Mouse (Mus musculus) layer of hippocampus, adult 2 months (tissue): ENCODE measurements around the gene Sik3. TPM values are rescaled to one million over a fixed set of nuclear protein-coding genes. Genes with fewer than 3 reads are reported as not detected.
"Not testable (repeated sequence)": the region's sequence is repeated elsewhere in the genome, so short reads cannot be mapped to it uniquely, and the experiment has no call there.

ENCODE experiments used
- DNase-seq, 2 experiments: peaks; one replicate each; pipeline ENCODE4 v3.0.0; 2022; ENCODE audit warnings: low spot score in 2 of 2
- H3K27ac ChIP-seq: fragments of 200-600 bp; 2 replicates; pipeline ENCODE4 v1.8.1; 2022
- H3K4me3 ChIP-seq: fragments of 200-600 bp; 2 replicates; pipeline ENCODE4 v1.8.1; 2022; ENCODE audit warnings: mild to moderate bottlenecking
- CTCF ChIP-seq: fragments of 200-600 bp; conservative IDR thresholded peaks from 2 replicates; pipeline ENCODE4 v1.8.1; 2022; ENCODE audit warnings: antibody characterized with exemption, mild to moderate bottlenecking, moderate library complexity
- total RNA-seq, 2 experiments: library from RNA; stranded (reverse); gene quantifications; 2 replicates each; pipeline ENCODE4 v1.2.3; 2021

The Sik3 gene
- total RNA-seq, 2 experiments from 2014 or later: 133 to 141 TPM

GRCm38 (mm10) chr9:46073443-46073842, 60.8 kb downstream of the Sik3 start:
- Histone ChIP-seq H3K4me3 (no peak overlapping the region), H3K27ac (peak overlapping the region; percentile 73)
- DNase-seq: no peak
- TF ChIP-seq CTCF: no peak

DNA sequence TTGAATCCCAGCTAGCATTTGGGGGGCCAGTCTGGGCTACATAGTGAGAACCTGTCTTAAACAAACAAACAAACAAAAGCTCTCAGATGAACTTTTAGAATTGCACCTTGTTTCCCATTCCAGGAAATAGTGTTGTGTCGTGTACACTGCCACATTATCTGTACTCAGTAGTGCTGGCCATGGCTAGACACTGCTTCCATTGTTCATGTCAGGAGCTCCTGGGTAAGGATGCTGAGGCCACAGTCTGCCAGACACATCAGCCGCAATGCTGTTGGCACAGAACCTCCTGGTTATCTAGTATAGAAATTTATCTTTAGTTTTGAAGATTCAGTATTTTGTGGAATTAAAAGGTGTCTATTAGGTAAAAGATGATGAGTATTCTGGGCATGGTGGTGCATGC, 63.0 kb downstream of the Sik3 start:
- peak overlapping the region; percentile 54; the same call in 1 of the 2 replicates for H3K27ac ChIP-seq
- no peak for DNase-seq
- no peak for TF ChIP-seq CTCF
- no peak overlapping the region for H3K4me3 ChIP-seq

- DNase-seq: peak in 1 of 2 experiments; percentile 65
- no peak for TF ChIP-seq CTCF
- Histone ChIP-seq H3K4me3 (no peak overlapping the region), H3K27ac (peak overlapping the region; percentile 85)
Observed at GRCm38 (mm10) chr9:46082381-46082821, 69.8 kb downstream of the Sik3 start.

- Histone ChIP-seq H3K27ac (peak overlapping the region; percentile 85), H3K4me3 (no peak overlapping the region)
- TF ChIP-seq CTCF: no peak
- DNase-seq: peak in 1 of 2 experiments; percentile 64
Observed at GRCm38 (mm10) chr9:46083490-46083893, 70.9 kb downstream of the Sik3 start.

DNA sequence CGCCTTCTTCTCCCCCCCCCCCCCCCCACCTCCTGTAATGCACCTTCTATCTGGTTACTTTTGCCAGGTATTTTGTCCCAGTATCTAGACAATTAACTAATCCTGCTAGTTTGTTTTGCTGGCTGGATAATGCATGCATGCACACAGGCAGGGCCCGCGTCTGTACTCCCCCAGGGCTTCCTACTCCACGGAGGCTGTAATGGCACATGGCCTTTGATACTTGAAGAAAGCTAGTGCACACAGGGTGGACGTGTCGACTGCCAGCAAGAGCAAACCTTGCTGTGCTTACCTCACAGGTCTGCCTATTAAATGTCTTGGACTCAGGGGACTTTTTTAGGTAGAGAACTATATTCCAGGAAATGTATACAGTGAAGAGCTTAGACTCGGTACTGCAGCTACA, 73.3 kb downstream of the Sik3 start:
- peak overlapping the region; percentile 54; the same call in 1 of the 2 replicates for H3K27ac ChIP-seq
- no peak overlapping the region for H3K4me3 ChIP-seq
- TF ChIP-seq CTCF: no peak
- no peak for DNase-seq

- Histone ChIP-seq H3K27ac (peak overlapping the region; percentile 29), H3K4me3 (no peak overlapping the region)
- no peak for DNase-seq
- no peak for TF ChIP-seq CTCF
Observed at GRCm38 (mm10) chr9:46086826-46087225, 74.2 kb downstream of the Sik3 start.

- TF ChIP-seq CTCF: no peak
- peak overlapping the region; percentile 29 for H3K27ac ChIP-seq
- no peak for DNase-seq
- no peak overlapping the region for H3K4me3 ChIP-seq
Observed at GRCm38 (mm10) chr9:46087461-46087860, 74.8 kb downstream of the Sik3 start.

DNA sequence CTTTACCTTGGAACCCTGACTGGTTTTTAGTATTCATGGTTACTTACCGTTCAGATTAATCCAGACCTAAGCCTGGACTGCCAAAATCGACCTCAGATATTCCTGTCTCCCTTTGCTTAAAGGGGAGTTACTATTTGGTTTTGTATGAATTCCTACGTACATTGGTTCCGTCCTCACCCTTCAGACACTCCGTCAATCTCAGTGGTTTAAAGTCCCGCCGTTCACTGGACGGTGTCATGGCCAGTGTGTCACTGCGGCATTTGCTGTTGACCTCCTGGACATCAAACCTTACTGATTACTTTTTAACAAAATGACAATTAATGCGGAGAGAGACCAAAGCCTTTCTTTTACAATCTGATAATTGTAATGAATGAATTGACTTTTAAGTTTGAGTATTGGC, 76.1 kb downstream of the Sik3 start:
- no peak for DNase-seq
- H3K27ac ChIP-seq: peak overlapping the region; percentile 43; the same call in 1 of the 2 replicates
- H3K4me3 ChIP-seq: no peak overlapping the region
- no peak for TF ChIP-seq CTCF

- no peak for DNase-seq
- no peak for TF ChIP-seq CTCF
- Histone ChIP-seq H3K4me3 (no peak overlapping the region), H3K27ac (no peak overlapping the region)
Observed at GRCm38 (mm10) chr9:46090066-46090465, 77.4 kb downstream of the Sik3 start.

DNA sequence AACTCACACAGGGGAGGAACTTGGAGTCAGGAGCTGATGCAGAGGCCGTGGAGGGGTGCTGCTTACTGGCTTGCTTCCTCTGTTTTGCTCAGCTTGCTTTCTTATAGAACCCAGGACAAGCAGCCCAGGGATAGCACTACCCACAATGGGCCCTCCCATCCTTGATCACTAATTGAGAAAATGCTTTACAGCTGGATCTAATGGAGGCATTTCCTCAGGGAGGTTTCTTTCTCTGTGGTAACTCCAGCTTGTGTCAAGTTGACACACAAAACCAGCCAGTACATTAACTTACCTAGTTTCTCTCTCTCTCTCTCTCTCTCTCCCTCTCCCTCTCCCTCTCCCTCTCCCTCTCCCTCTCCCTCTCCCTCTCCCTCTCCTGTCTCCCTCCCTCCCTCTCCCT, 78.5 kb downstream of the Sik3 start:
- H3K27ac ChIP-seq, H3K4me3 ChIP-seq, DNase-seq: not testable (repeated sequence)

GRCm38 (mm10) chr9:46092633-46093032, 80.0 kb downstream of the Sik3 start:
- Histone ChIP-seq H3K27ac (no peak overlapping the region), H3K4me3 (no peak overlapping the region)
- no peak for DNase-seq
- no peak for TF ChIP-seq CTCF

- H3K4me3 ChIP-seq: no peak overlapping the region
- TF ChIP-seq CTCF: no peak
Observed at GRCm38 (mm10) chr9:46098360-46098985, 85.9 kb downstream of the Sik3 start.

GRCm38 (mm10) chr9:46099107-46099506, 86.5 kb downstream of the Sik3 start:
- Histone ChIP-seq H3K27ac (no peak overlapping the region), H3K4me3 (no peak overlapping the region)
- no peak for TF ChIP-seq CTCF
- DNase-seq: no peak

More at GRCm38 (mm10) chr9:46098360-46098985, 85.9 kb downstream of the Sik3 start:
- DNase-seq: no peak
- H3K27ac ChIP-seq: no peak overlapping the region

DNA sequence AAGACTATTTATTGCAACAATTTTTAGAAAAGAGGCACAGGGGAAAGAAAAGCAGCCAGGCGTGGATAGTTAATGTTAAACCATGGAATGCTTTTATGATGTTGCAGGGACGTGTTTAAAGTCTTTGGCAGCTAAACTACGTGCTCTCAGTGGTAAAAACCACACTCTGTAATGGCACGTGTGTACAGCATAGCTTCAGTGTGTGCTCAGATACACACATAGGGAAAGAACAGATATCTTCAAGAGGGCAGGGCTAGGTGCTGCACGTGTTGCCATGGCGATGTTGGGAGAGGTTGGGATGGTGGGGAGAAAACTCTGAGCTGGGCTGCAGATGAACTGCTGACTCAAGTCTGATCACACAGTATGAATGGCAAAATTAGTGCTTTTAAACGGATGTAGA, 90.5 kb downstream of the Sik3 start:
- H3K4me3 ChIP-seq: no peak overlapping the region
- no peak for TF ChIP-seq CTCF
- no peak overlapping the region for H3K27ac ChIP-seq
- DNase-seq: no peak

- Histone ChIP-seq H3K4me3 (no peak overlapping the region), H3K27ac (no peak overlapping the region)
- TF ChIP-seq CTCF: no peak
- DNase-seq: no peak
Observed at GRCm38 (mm10) chr9:46106105-46106504, 93.5 kb downstream of the Sik3 start.
